Mouse (Mus musculus): ENCODE data around the gene Zpbp2. TPM values are rescaled to one million over a fixed set of nuclear protein-coding genes. Genes with fewer than 3 reads are reported as not detected.
A peak's percentile ranks its signal among the peaks of the same experiment; 100 is the strongest.
"Not testable (repeated sequence)": the region's sequence is repeated elsewhere in the genome, so short reads cannot be mapped to it uniquely, and the experiment has no call there.

Gene Zpbp2
- polyA plus RNA-seq, 1 experiment from 2014 or later: not detected

DNA sequence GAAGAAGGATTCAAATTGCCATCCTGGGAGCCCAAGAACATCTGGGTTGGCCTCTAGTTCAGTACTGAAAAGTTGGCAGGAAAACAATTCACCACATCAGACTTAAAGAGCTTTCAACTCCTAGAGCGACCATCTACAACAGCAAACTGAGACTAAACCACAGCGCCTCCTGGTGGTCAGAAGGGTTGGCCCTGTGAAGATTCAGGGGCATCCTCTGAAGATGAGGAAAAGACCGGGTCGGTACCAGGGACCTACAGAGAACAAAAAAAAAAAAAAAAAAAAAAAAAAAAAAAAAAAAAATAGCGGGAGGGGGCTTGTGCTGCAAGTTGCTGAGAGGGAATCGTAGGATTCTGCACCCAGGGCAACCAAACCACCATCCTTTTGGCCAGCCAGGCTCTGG lies 46.5 kb downstream of the Zpbp2 start:
- Histone ChIP-seq H3K4me2 (no peak overlapping the region), H3K27ac (no peak overlapping the region), H3K4me3 (no peak overlapping the region), H3K27me3 (peaks cover 35% of the 10 kb centered on the region), H3K9ac (no peak overlapping the region), H3K9me3 (replicated peaks) (no peaks in the 10 kb centered on the region), H3K4me1 (peaks cover 9% of the 10 kb centered on the region; the same call in 1 of the 2 replicates), H3K36me3 (ENCODE audit: poor library complexity, severe bottlenecking) (no peaks in the 10 kb centered on the region)
- ATAC-seq: no peak
- 44% methylated on average over 6 of the region's 6 CpGs for WGBS

DNA sequence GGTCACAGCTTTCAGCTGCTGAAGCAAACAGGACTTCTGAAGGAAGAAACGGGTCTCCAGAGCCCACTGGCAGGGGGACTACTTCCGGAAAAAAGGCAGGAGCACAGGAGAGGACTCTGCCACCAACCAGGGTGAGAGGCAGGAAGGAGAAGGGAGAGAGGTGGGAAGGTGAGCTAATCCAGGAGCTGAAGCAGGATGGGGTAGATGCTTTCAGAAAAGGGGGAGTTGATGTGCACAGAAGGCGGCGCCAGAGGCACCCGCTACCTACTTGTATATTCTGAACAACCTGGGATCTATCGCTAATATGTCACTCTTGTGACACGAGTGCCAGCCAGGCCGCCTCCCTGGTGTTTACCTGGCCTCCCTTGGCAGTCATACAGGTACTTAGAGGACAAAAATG lies 47.1 kb downstream of the Zpbp2 start, which contains the start of gene Lrrc3c:
Gene Lrrc3c (plus strand): TSS at position 301 of the 400 bp plus-strand sequence.
- Histone ChIP-seq H3K36me3 (ENCODE audit: poor library complexity, severe bottlenecking) (no peaks in the 10 kb centered on the region), H3K9me3 (replicated peaks) (no peaks in the 10 kb centered on the region), H3K27ac (no peak within 1 kb of the TSS), H3K4me2 (peak within 1 kb of the TSS; percentile 24), H3K4me3 (no peak within 1 kb of the TSS), H3K27me3 (peaks cover 35% of the 10 kb centered on the region), H3K9ac (0 out of 2 replicates have a peak within 1 kb of the TSS, but pooled peaks have one; percentile 16), H3K4me1 (peaks cover 10% of the 10 kb centered on the region; the same call in 1 of the 2 replicates)
- no peak for ATAC-seq
- WGBS: 79% methylated on average over 8 of the region's 8 CpGs

DNA sequence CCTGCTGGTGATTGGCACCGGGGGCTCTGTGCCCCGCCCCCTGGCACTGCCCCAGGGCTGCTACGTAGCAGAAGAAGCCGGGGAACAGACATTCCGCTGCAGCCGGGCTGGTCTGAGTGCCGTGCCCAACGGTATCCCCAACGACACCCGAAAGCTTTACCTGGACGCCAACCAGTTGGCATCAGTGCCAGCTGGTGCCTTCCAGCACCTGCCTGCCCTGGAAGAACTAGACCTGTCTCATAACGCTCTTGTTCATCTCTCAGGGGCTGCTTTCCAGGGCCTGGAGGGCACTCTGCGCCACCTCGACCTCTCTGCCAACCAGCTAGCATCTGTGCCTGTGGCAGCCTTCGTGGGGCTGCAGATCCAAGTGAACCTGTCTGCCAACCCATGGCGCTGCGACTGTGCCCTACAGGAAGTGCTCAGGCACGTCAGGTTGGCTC lies 48.0 kb downstream of the Zpbp2 start:
- Histone ChIP-seq H3K4me3 (no peak overlapping the region), H3K4me2 (peak overlapping the region; percentile 24), H3K36me3 (ENCODE audit: poor library complexity, severe bottlenecking) (no peaks in the 10 kb centered on the region), H3K9me3 (replicated peaks) (no peaks in the 10 kb centered on the region), H3K4me1 (peaks cover 10% of the 10 kb centered on the region; the same call in 1 of the 2 replicates), H3K27ac (no peak overlapping the region), H3K9ac (0 out of 2 replicates have a peak overlapping the region, but pooled peaks have one; percentile 16), H3K27me3 (peaks cover 35% of the 10 kb centered on the region)
- ATAC-seq: no peak
- 56% methylated on average over 18 of the region's 18 CpGs for WGBS

DNA sequence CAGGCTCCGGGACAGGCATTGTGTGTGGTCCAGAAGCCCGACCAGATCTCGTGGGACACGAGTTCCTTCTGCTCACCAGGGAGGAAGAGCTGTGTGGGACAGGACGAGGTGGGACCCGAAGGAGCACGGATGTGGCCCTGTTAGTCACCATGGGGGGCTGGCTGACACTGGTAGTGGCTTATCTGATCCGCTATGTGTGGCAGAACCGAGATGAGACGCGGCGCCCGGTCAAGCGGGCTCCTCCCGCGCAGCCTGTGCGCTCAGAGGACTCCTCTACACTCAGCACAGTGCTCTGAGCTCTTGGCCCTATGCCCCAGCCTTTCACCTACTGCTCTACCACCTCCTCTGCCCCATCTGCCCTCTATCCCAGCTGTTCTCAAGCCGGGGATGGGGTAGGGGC lies 48.4 kb downstream of the Zpbp2 start:
- Histone ChIP-seq H3K27ac (no peak overlapping the region), H3K4me2 (peak overlapping the region; percentile 24), H3K9ac (0 out of 2 replicates have a peak overlapping the region, but pooled peaks have one; percentile 16), H3K27me3 (peaks cover 35% of the 10 kb centered on the region), H3K9me3 (replicated peaks) (no peaks in the 10 kb centered on the region), H3K4me1 (peaks cover 10% of the 10 kb centered on the region; the same call in 1 of the 2 replicates), H3K4me3 (no peak overlapping the region), H3K36me3 (ENCODE audit: poor library complexity, severe bottlenecking) (no peaks in the 10 kb centered on the region)
- WGBS: 42% methylated on average over 18 of the region's 18 CpGs
- ATAC-seq: no peak

DNA sequence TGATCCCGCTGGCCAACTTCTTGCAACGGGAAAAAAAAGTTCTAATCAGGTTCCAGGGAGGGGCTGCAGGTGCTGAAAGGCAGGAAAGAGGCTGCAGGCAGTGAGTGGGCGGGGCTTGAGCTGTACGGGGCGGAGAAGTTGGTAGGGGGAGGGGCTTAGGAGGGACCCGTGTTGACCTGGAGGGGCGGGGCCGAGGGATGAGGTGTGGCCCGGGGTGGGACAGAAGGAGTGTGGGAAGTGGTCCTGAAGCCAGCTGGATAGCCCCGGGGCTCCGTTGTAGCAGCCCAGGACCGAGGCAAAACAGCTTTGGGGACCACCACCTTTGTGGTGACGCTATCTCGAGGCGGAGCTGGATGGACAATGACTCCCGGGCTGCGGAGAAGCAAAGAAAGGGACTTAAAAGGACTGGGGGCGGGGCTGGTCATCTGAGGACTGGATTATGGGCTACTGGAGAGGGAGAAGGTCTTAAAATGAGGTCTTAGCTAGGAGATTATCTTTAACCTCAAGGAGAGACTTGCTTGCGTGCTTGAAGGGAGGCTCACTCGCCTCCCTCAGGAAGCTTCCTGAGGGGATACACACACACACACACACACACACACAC lies 51.3 kb downstream of the Zpbp2 start:
- Histone ChIP-seq H3K9ac (no peak overlapping the region), H3K4me1 (peaks cover 10% of the 10 kb centered on the region; the same call in 1 of the 2 replicates)
- no peak for ATAC-seq

DNA sequence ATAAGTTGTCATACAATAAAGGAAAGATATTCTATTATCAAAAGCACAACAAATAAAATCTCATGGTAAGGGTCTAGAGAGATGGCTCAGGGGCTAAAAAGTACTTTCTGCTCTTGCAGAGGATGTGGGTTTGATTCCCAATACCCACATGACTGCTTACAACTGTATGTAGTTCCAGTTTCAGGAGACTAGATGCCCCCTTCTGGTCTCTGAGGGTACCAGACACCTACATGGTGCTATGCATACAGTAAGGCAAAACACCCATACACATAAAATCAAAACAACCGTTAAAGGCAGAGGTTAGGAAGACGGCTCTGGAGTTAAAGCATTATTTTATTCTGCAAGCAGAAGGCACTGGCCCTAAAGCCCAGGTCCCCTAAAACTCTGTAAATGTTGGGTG lies 53.1 kb downstream of the Zpbp2 start:
- H3K4me3 ChIP-seq: no peak overlapping the region
- WGBS: 77% methylated on average over 2 of the region's 2 CpGs
- no peaks in the 10 kb centered on the region for H3K9me3 ChIP-seq (replicated peaks)
- H3K27me3 ChIP-seq: peaks cover 24% of the 10 kb centered on the region
- H3K4me1 ChIP-seq: peaks cover 8% of the 10 kb centered on the region; the same call in 1 of the 2 replicates
- no peak overlapping the region for H3K4me2 ChIP-seq
- no peak for ATAC-seq
- H3K36me3 ChIP-seq (ENCODE audit: poor library complexity, severe bottlenecking): no peaks in the 10 kb centered on the region
- H3K27ac ChIP-seq: no peak overlapping the region
- no peak overlapping the region for H3K9ac ChIP-seq

More for the DNA sequence above, 51.3 kb downstream of the Zpbp2 start:
- peak overlapping the region; percentile 54 for H3K4me2 ChIP-seq
- peaks cover 35% of the 10 kb centered on the region for H3K27me3 ChIP-seq
- no peaks in the 10 kb centered on the region for H3K36me3 ChIP-seq (ENCODE audit: poor library complexity, severe bottlenecking)
- H3K9me3 ChIP-seq (replicated peaks): no peaks in the 10 kb centered on the region
- 1% methylated on average over 19 of the region's 20 CpGs for WGBS
- no peak overlapping the region for H3K27ac ChIP-seq
- peak overlapping the region; percentile 23 for H3K4me3 ChIP-seq

DNA sequence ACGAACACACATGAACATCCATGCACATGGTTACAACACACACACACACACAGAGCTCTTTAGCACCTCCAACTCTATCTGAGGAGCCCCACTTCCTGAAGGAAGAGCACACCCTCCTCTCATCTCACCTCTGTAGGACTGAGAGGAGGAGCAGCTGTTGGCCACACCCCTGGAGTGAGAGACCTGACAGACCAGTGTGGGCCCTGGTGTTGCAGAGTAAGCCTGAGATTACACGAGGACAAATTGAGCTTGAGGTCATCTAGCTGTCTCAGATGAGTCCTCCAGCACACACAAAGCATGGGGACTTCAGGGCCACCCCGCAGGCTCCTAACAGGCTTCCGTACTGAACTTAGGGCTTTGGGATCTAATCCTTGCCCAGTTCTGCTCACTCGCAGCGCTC lies 54.0 kb downstream of the Zpbp2 start:
- not testable (repeated sequence) for H3K4me3 ChIP-seq; ATAC-seq; H3K9me3 ChIP-seq (replicated peaks); H3K27ac ChIP-seq; H3K4me1 ChIP-seq; H3K4me2 ChIP-seq; H3K36me3 ChIP-seq (ENCODE audit: poor library complexity, severe bottlenecking); H3K9ac ChIP-seq
- H3K27me3 ChIP-seq: peaks cover 23% of the 10 kb centered on the region
- 72% methylated on average over 6 of the region's 6 CpGs for WGBS

DNA sequence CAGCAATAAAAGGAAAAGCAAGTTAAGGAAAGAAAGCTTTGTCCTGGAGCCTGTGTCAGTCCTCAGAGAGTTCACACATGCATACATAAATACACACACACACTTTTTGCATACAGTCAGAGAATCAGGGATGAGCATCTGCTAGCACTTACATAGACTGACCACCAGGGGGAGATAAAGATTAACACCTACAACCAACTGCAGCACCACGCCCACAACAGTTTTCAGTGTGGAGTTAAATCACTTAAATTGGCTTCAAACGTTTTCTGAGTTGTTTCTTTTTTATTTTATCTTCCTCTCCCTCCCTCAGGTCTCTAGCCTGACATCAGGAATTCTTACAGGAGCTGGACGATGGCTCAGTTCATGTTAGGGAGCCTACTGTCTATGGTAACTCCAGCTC lies 55.9 kb downstream of the Zpbp2 start:
- H3K4me1 ChIP-seq: peaks cover 5% of the 10 kb centered on the region; the same call in 1 of the 2 replicates
- no peaks in the 10 kb centered on the region for H3K9me3 ChIP-seq (replicated peaks)
- no peak for ATAC-seq
- H3K4me3 ChIP-seq: no peak overlapping the region
- no peak overlapping the region for H3K27ac ChIP-seq
- H3K27me3 ChIP-seq: peaks cover 12% of the 10 kb centered on the region
- 6% methylated on average over 3 of the region's 3 CpGs for WGBS
- no peaks in the 10 kb centered on the region for H3K36me3 ChIP-seq (ENCODE audit: poor library complexity, severe bottlenecking)
- no peak overlapping the region for H3K9ac ChIP-seq
- no peak overlapping the region for H3K4me2 ChIP-seq

Other genes starting within 250 kb of the Zpbp2 start
- 45.4 and 72.1 TPM in 2 replicates for gene Neurod2, start 221.4 kb upstream of the Zpbp2 start, polyA plus RNA-seq (2015; fragmentation: Nextera tagmentation; extraction: Ambion mirVana)
- 14.6 and 20.0 TPM in 2 replicates for gene Ppp1r1b, start 202.7 kb upstream of the Zpbp2 start, polyA plus RNA-seq (2015; fragmentation: Nextera tagmentation; extraction: Ambion mirVana)
- 44.0 and 45.5 TPM in 2 replicates for gene Stard3, start 192.7 kb upstream of the Zpbp2 start, polyA plus RNA-seq (2015; fragmentation: Nextera tagmentation; extraction: Ambion mirVana)
- gene Tcap, start 167.3 kb upstream of the Zpbp2 start, polyA plus RNA-seq (2015; fragmentation: Nextera tagmentation; extraction: Ambion mirVana): 0.18 and 0.19 TPM in 2 replicates
- gene Pnmt, start 164.6 kb upstream of the Zpbp2 start, polyA plus RNA-seq (2015; fragmentation: Nextera tagmentation; extraction: Ambion mirVana): 0.35 TPM in 1 of 2 replicates, not detected in the other
- 6.7 and 9.2 TPM in 2 replicates for gene Pgap3, start 150.6 kb upstream of the Zpbp2 start, polyA plus RNA-seq (2015; fragmentation: Nextera tagmentation; extraction: Ambion mirVana)
- gene Erbb2, start 138.6 kb upstream of the Zpbp2 start, polyA plus RNA-seq (2015; fragmentation: Nextera tagmentation; extraction: Ambion mirVana): 6.7 and 7.4 TPM in 2 replicates
- 208 and 237 TPM in 2 replicates for gene Mien1, start 112.1 kb upstream of the Zpbp2 start, polyA plus RNA-seq (2015; fragmentation: Nextera tagmentation; extraction: Ambion mirVana)
- 0.21 and 0.35 TPM in 2 replicates for gene Grb7, start 104.7 kb upstream of the Zpbp2 start, polyA plus RNA-seq (2015; fragmentation: Nextera tagmentation; extraction: Ambion mirVana)
- not detected in 2 replicates for gene Ikzf3, start 5.1 kb upstream of the Zpbp2 start, polyA plus RNA-seq (2015; fragmentation: Nextera tagmentation; extraction: Ambion mirVana)
- gene Ormdl3, start 36.3 kb downstream of the Zpbp2 start, polyA plus RNA-seq (2015; fragmentation: Nextera tagmentation; extraction: Ambion mirVana): 77.3 and 88.0 TPM in 2 replicates
- not detected in 2 replicates for gene Lrrc3c, start 47.2 kb downstream of the Zpbp2 start, polyA plus RNA-seq (2015; fragmentation: Nextera tagmentation; extraction: Ambion mirVana)
- gene Gm12355, start 74.6 kb downstream of the Zpbp2 start, polyA plus RNA-seq (2015; fragmentation: Nextera tagmentation; extraction: Ambion mirVana): 1.2 and 1.3 TPM in 2 replicates
- not detected in 2 replicates for gene Gsdma3, start 75.3 kb downstream of the Zpbp2 start, polyA plus RNA-seq (2015; fragmentation: Nextera tagmentation; extraction: Ambion mirVana)
- not detected in 2 replicates for gene Gsdma2, start 95.7 kb downstream of the Zpbp2 start, polyA plus RNA-seq (2015; fragmentation: Nextera tagmentation; extraction: Ambion mirVana)
- gene Gsdma, start 113.3 kb downstream of the Zpbp2 start, polyA plus RNA-seq (2015; fragmentation: Nextera tagmentation; extraction: Ambion mirVana): not detected in 2 replicates
- gene Psmd3, start 131.5 kb downstream of the Zpbp2 start, polyA plus RNA-seq (2015; fragmentation: Nextera tagmentation; extraction: Ambion mirVana): 187 and 198 TPM in 2 replicates
- gene Csf3, start 150.2 kb downstream of the Zpbp2 start, polyA plus RNA-seq (2015; fragmentation: Nextera tagmentation; extraction: Ambion mirVana): 0.12 TPM in 1 of 2 replicates, not detected in the other
- 79.0 and 86.0 TPM in 2 replicates for gene Med24, start 178.3 kb downstream of the Zpbp2 start, polyA plus RNA-seq (2015; fragmentation: Nextera tagmentation; extraction: Ambion mirVana)
- 93.5 and 95.2 TPM in 2 replicates for gene Thra, start 189.5 kb downstream of the Zpbp2 start, polyA plus RNA-seq (2015; fragmentation: Nextera tagmentation; extraction: Ambion mirVana)
- 2.1 and 2.3 TPM in 2 replicates for gene Nr1d1, start 224.2 kb downstream of the Zpbp2 start, polyA plus RNA-seq (2015; fragmentation: Nextera tagmentation; extraction: Ambion mirVana)
- gene Msl1, start 244.4 kb downstream of the Zpbp2 start, polyA plus RNA-seq (2015; fragmentation: Nextera tagmentation; extraction: Ambion mirVana): 31.3 and 32.9 TPM in 2 replicates